Mouse (Mus musculus): Measurements from ENCODE around the gene Ggta1. TPM values are rescaled to one million over a fixed set of nuclear protein-coding genes. Genes with fewer than 3 reads are reported as not detected.

Gene Ggta1
- polyA plus RNA-seq, 1 experiment from 2014 or later, result 18.6 TPM

GRCm38 (mm10) chr2:35483402-35483801, 20.4 kb upstream of the Ggta1 start:
- no peak overlapping the region for H3K9ac ChIP-seq (ENCODE audit: low read depth, low read length)
- DNase-seq (ENCODE audit: low spot score) (no peak), ATAC-seq (replicated peaks; ENCODE audit: low FRiP score) (no peak)
- no peak overlapping the region for H3K4me3 ChIP-seq (ENCODE audit: low read depth, low read length)
- no peaks in the 10 kb centered on the region for H3K36me3 ChIP-seq (ENCODE audit: control insufficient read depth, insufficient read depth, low read length)
- peaks cover 31% of the 10 kb centered on the region for H3K4me1 ChIP-seq (replicated peaks; ENCODE audit: control insufficient read depth, insufficient read depth, low read length)
- no peak overlapping the region for H3K4me2 ChIP-seq
- no peaks in the 10 kb centered on the region for H3K27me3 ChIP-seq (replicated peaks; ENCODE audit: control insufficient read depth, insufficient read depth, low read length)
- 87% methylated on average over 9 of the region's 9 CpGs for WGBS
- no peaks in the 10 kb centered on the region for H3K9me3 ChIP-seq (ENCODE audit: control insufficient read depth, low read length)
- H3K27ac ChIP-seq (ENCODE audit: low read depth, low read length), result no peak overlapping the region

GRCm38 (mm10) chr2:35481322-35481990, 18.4 kb upstream of the Ggta1 start:
- no peak overlapping the region for H3K27ac ChIP-seq (ENCODE audit: low read depth, low read length)
- H3K4me1 ChIP-seq (replicated peaks; ENCODE audit: control insufficient read depth, insufficient read depth, low read length), result peaks cover 22% of the 10 kb centered on the region
- no peaks in the 10 kb centered on the region for H3K27me3 ChIP-seq (replicated peaks; ENCODE audit: control insufficient read depth, insufficient read depth, low read length)
- no peaks in the 10 kb centered on the region for H3K36me3 ChIP-seq (ENCODE audit: control insufficient read depth, insufficient read depth, low read length)
- H3K9ac ChIP-seq (ENCODE audit: low read depth, low read length), result no peak overlapping the region
- H3K4me3 ChIP-seq (ENCODE audit: low read depth, low read length), result no peak overlapping the region
- no peaks in the 10 kb centered on the region for H3K9me3 ChIP-seq (ENCODE audit: control insufficient read depth, low read length)
- no peak overlapping the region for H3K4me2 ChIP-seq
- 81% methylated on average over 7 of the region's 7 CpGs for WGBS
- ATAC-seq (replicated peaks; ENCODE audit: low FRiP score), result no peak
- no peak for DNase-seq (ENCODE audit: low spot score)

GRCm38 (mm10) chr2:35480073-35480472, 17.0 kb upstream of the Ggta1 start:
- H3K9me3 ChIP-seq (ENCODE audit: control insufficient read depth, low read length), result no peaks in the 10 kb centered on the region
- peak overlapping the region; percentile 21; the same call in 1 of the 2 replicates for H3K27ac ChIP-seq (ENCODE audit: low read depth, low read length)
- peaks cover 20% of the 10 kb centered on the region for H3K4me1 ChIP-seq (replicated peaks; ENCODE audit: control insufficient read depth, insufficient read depth, low read length)
- no peak overlapping the region for H3K4me3 ChIP-seq (ENCODE audit: low read depth, low read length)
- no peak overlapping the region for H3K4me2 ChIP-seq
- H3K27me3 ChIP-seq (replicated peaks; ENCODE audit: control insufficient read depth, insufficient read depth, low read length), result no peaks in the 10 kb centered on the region
- DNase-seq (ENCODE audit: low spot score) (no peak), ATAC-seq (replicated peaks; ENCODE audit: low FRiP score) (no peak)
- H3K9ac ChIP-seq (ENCODE audit: low read depth, low read length), result no peak overlapping the region
- 45% methylated on average over 3 of the region's 3 CpGs for WGBS
- H3K36me3 ChIP-seq (ENCODE audit: control insufficient read depth, insufficient read depth, low read length), result no peaks in the 10 kb centered on the region

- ATAC-seq (replicated peaks; ENCODE audit: low FRiP score), result no peak
- WGBS, result 69% methylated on average over 3 of the region's 3 CpGs
Measured at GRCm38 (mm10) chr2:35478812-35479122, 15.7 kb upstream of the Ggta1 start.

GRCm38 (mm10) chr2:35477999-35478811, 15.2 kb upstream of the Ggta1 start:
- ATAC-seq (replicated peaks; ENCODE audit: low FRiP score) (no peak), DNase-seq (ENCODE audit: low spot score) (no peak)
- H3K27me3 ChIP-seq (replicated peaks; ENCODE audit: control insufficient read depth, insufficient read depth, low read length), result no peaks in the 10 kb centered on the region
- whole genome bisulfite sequencing, result 81% methylated on average over 10 of the region's 10 CpGs
- H3K4me1 ChIP-seq (replicated peaks; ENCODE audit: control insufficient read depth, insufficient read depth, low read length), result peaks cover 20% of the 10 kb centered on the region
- no peak overlapping the region for H3K4me3 ChIP-seq (ENCODE audit: low read depth, low read length)
- no peak overlapping the region for H3K4me2 ChIP-seq
- no peaks in the 10 kb centered on the region for H3K9me3 ChIP-seq (ENCODE audit: control insufficient read depth, low read length)
- no peak overlapping the region for H3K27ac ChIP-seq (ENCODE audit: low read depth, low read length)
- no peak overlapping the region for H3K9ac ChIP-seq (ENCODE audit: low read depth, low read length)
- H3K36me3 ChIP-seq (ENCODE audit: control insufficient read depth, insufficient read depth, low read length), result no peaks in the 10 kb centered on the region

More at GRCm38 (mm10) chr2:35478812-35479122, 15.7 kb upstream of the Ggta1 start:
- H3K27me3 ChIP-seq (replicated peaks; ENCODE audit: control insufficient read depth, insufficient read depth, low read length), result no peaks in the 10 kb centered on the region
- H3K4me1 ChIP-seq (replicated peaks; ENCODE audit: control insufficient read depth, insufficient read depth, low read length), result peaks cover 20% of the 10 kb centered on the region
- DNase-seq (ENCODE audit: low spot score), result no peak
- no peak overlapping the region for H3K4me2 ChIP-seq
- H3K9ac ChIP-seq (ENCODE audit: low read depth, low read length), result no peak overlapping the region
- H3K9me3 ChIP-seq (ENCODE audit: control insufficient read depth, low read length), result no peaks in the 10 kb centered on the region
- no peak overlapping the region for H3K27ac ChIP-seq (ENCODE audit: low read depth, low read length)
- no peaks in the 10 kb centered on the region for H3K36me3 ChIP-seq (ENCODE audit: control insufficient read depth, insufficient read depth, low read length)
- H3K4me3 ChIP-seq (ENCODE audit: low read depth, low read length), result no peak overlapping the region

- ATAC-seq (replicated peaks; ENCODE audit: low FRiP score), result no peak
- H3K4me2 ChIP-seq, result no peak overlapping the region
- DNase-seq (ENCODE audit: low spot score), result no peak
- no peak overlapping the region for H3K9ac ChIP-seq (ENCODE audit: low read depth, low read length)
- no peaks in the 10 kb centered on the region for H3K36me3 ChIP-seq (ENCODE audit: control insufficient read depth, insufficient read depth, low read length)
- H3K27me3 ChIP-seq (replicated peaks; ENCODE audit: control insufficient read depth, insufficient read depth, low read length), result no peaks in the 10 kb centered on the region
- no peak overlapping the region for H3K4me3 ChIP-seq (ENCODE audit: low read depth, low read length)
- peaks cover 16% of the 10 kb centered on the region for H3K4me1 ChIP-seq (replicated peaks; ENCODE audit: control insufficient read depth, insufficient read depth, low read length)
- WGBS, result 92% methylated on average over 6 of the region's 6 CpGs
- no peak overlapping the region for H3K27ac ChIP-seq (ENCODE audit: low read depth, low read length)
- H3K9me3 ChIP-seq (ENCODE audit: control insufficient read depth, low read length), result no peaks in the 10 kb centered on the region
Measured at GRCm38 (mm10) chr2:35477321-35477720, 14.3 kb upstream of the Ggta1 start.

GRCm38 (mm10) chr2:35474916-35475315, 11.9 kb upstream of the Ggta1 start:
- Histone ChIP-seq H3K36me3 (ENCODE audit: control insufficient read depth, insufficient read depth, low read length) (no peaks in the 10 kb centered on the region), H3K9me3 (ENCODE audit: control insufficient read depth, low read length) (no peaks in the 10 kb centered on the region), H3K4me1 (replicated peaks; ENCODE audit: control insufficient read depth, insufficient read depth, low read length) (no peaks in the 10 kb centered on the region), H3K4me2 (no peak overlapping the region), H3K27ac (ENCODE audit: low read depth, low read length) (no peak overlapping the region), H3K27me3 (replicated peaks; ENCODE audit: control insufficient read depth, insufficient read depth, low read length) (no peaks in the 10 kb centered on the region), H3K4me3 (ENCODE audit: low read depth, low read length) (no peak overlapping the region), H3K9ac (ENCODE audit: low read depth, low read length) (no peak overlapping the region)
- 85% methylated on average over 1 of the region's 1 CpGs for WGBS
- no peak for ATAC-seq (replicated peaks; ENCODE audit: low FRiP score)
- no peak for DNase-seq (ENCODE audit: low spot score)

- DNase-seq (ENCODE audit: low spot score), result no peak
- no peak for ATAC-seq (replicated peaks; ENCODE audit: low FRiP score)
- Histone ChIP-seq H3K9me3 (ENCODE audit: control insufficient read depth, low read length) (no peaks in the 10 kb centered on the region), H3K27ac (ENCODE audit: low read depth, low read length) (no peak overlapping the region), H3K9ac (ENCODE audit: low read depth, low read length) (no peak overlapping the region), H3K4me2 (no peak overlapping the region), H3K27me3 (replicated peaks; ENCODE audit: control insufficient read depth, insufficient read depth, low read length) (no peaks in the 10 kb centered on the region), H3K36me3 (ENCODE audit: control insufficient read depth, insufficient read depth, low read length) (no peaks in the 10 kb centered on the region), H3K4me1 (replicated peaks; ENCODE audit: control insufficient read depth, insufficient read depth, low read length) (peaks cover 3% of the 10 kb centered on the region), H3K4me3 (ENCODE audit: low read depth, low read length) (no peak overlapping the region)
- WGBS, result 73% methylated on average over 3 of the region's 3 CpGs
Measured at GRCm38 (mm10) chr2:35469266-35469665, 6.2 kb upstream of the Ggta1 start.

- no peak for DNase-seq (ENCODE audit: low spot score)
Measured at GRCm38 (mm10) chr2:35468276-35468675, 5.2 kb upstream of the Ggta1 start.

More at GRCm38 (mm10) chr2:35468276-35468675, 5.2 kb upstream of the Ggta1 start:
- WGBS, result 68% methylated on average over 2 of the region's 2 CpGs
- H3K4me2 ChIP-seq, result no peak overlapping the region
- peaks cover 13% of the 10 kb centered on the region for H3K4me1 ChIP-seq (replicated peaks; ENCODE audit: control insufficient read depth, insufficient read depth, low read length)
- no peaks in the 10 kb centered on the region for H3K36me3 ChIP-seq (ENCODE audit: control insufficient read depth, insufficient read depth, low read length)
- H3K27me3 ChIP-seq (replicated peaks; ENCODE audit: control insufficient read depth, insufficient read depth, low read length), result no peaks in the 10 kb centered on the region
- H3K9me3 ChIP-seq (ENCODE audit: control insufficient read depth, low read length), result no peaks in the 10 kb centered on the region
- H3K4me3 ChIP-seq (ENCODE audit: low read depth, low read length), result no peak overlapping the region
- no peak overlapping the region for H3K27ac ChIP-seq (ENCODE audit: low read depth, low read length)
- H3K9ac ChIP-seq (ENCODE audit: low read depth, low read length), result no peak overlapping the region
- no peak for ATAC-seq (replicated peaks; ENCODE audit: low FRiP score)

Measured in liver, embryonic 11.5 days (tissue).